Mouse (Mus musculus): Measurements from ENCODE around the gene Fam204a. TPM values are rescaled to one million over a fixed set of nuclear protein-coding genes. Genes with fewer than 3 reads are reported as not detected.
A peak's percentile ranks its signal among the peaks of the same experiment; 100 is the strongest.

Fam204a gene
- polyA plus RNA-seq, 1 experiment: 31.6 TPM

DNA sequence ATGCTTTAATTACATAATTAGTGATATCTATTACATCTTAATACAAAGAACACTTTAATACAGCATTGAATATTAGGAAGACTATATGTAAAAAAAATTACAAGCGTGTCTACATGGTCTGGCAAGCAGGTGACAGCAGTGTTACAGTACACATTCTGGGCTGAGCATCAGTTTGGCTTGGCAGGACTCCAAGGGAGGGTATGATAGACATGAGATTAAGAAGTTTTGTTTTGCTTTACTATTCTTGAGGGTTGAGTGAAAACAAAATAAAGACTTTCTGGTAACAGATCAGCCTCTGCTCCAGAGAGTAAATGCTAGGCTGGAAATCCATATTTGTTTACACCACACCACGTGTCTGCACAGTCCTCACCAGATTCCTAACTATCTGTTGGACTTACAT, 8.5 kb downstream of the Fam204a start:
- peak; percentile 74 for DNase-seq (ENCODE audit: low read depth)
- TF ChIP-seq CTCF (IDR thresholded peaks at IDR 0.05; ENCODE audit: borderline replicate concordance, extremely low read depth, insufficient read depth, insufficient read length) (no peak), POLR2A (IDR thresholded peaks at IDR 0.05; ENCODE audit: borderline replicate concordance, extremely low read depth, insufficient read depth, insufficient read length, poor library complexity, severe bottlenecking) (no peak)

DNA sequence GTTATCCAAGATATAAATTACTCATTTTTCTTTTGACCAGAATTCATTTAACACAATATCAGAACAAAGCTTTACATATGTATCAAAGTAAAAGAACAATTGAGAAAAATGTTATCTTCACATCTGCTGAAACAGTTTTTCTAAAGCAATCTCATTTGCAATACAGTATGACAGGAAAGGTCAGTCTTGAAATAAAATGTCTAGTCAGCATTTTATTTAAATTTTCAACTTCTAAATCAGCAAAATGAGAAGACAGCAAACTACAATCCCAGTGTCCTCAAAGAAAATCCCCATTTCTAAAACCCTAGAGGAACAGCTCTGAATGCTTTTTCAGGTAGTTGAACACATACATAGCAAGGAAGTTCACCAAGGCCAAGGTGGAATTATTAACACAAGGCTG, 18.3 kb downstream of the Fam204a start:
- no peak for DNase-seq (ENCODE audit: low read depth)
- TF ChIP-seq CTCF (IDR thresholded peaks at IDR 0.05; ENCODE audit: borderline replicate concordance, extremely low read depth, insufficient read depth, insufficient read length) (no peak), POLR2A (IDR thresholded peaks at IDR 0.05; ENCODE audit: borderline replicate concordance, extremely low read depth, insufficient read depth, insufficient read length, poor library complexity, severe bottlenecking) (no peak)

DNA sequence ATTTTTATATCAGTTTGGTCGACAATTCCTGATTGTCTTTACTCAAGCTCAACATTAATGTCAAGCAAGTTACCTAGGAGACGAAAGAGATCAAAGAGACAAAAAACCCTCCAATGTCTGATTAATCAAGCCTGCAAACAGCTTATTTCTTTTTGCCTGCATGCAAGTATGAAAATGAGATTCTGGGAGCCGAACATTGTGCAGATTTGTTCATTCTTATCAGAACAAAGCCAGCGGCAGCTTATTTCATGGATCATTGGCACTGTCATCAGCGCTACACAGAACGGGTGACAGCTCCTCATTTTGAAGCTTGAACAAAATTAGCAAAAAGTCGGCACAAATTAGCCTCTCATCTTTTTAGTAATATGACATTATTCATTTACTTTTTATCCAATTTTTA, 22.3 kb downstream of the Fam204a start:
- no peak for TF ChIP-seq CTCF (IDR thresholded peaks at IDR 0.05; ENCODE audit: borderline replicate concordance, extremely low read depth, insufficient read depth, insufficient read length)
- no peak for TF ChIP-seq POLR2A (IDR thresholded peaks at IDR 0.05; ENCODE audit: borderline replicate concordance, extremely low read depth, insufficient read depth, insufficient read length, poor library complexity, severe bottlenecking)
- DNase-seq (ENCODE audit: low read depth): peak; percentile 85

DNA sequence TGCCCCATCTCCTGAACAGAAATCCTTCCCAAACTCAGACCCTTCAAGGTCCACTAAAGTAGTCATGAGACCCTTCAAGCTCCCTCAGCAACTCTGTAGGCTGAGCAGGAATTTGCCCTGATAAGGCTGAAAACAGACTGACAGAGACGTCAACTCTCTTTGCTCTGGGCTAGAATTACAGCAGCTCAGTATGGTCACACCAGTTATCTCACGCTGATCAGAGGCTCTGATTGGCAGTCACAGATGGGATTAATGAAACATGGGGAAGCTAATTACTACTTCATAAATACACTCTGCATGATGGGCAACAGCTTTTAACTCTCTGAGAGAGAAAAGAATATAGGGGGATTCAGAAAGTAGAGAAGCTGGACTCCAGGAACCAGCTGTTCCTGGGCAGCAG, 26.2 kb downstream of the Fam204a start:
- DNase-seq (ENCODE audit: low read depth): peak; percentile 76
- TF ChIP-seq POLR2A (IDR thresholded peaks at IDR 0.05; ENCODE audit: borderline replicate concordance, extremely low read depth, insufficient read depth, insufficient read length, poor library complexity, severe bottlenecking): no peak
- TF ChIP-seq CTCF (IDR thresholded peaks at IDR 0.05; ENCODE audit: borderline replicate concordance, extremely low read depth, insufficient read depth, insufficient read length): no peak

DNA sequence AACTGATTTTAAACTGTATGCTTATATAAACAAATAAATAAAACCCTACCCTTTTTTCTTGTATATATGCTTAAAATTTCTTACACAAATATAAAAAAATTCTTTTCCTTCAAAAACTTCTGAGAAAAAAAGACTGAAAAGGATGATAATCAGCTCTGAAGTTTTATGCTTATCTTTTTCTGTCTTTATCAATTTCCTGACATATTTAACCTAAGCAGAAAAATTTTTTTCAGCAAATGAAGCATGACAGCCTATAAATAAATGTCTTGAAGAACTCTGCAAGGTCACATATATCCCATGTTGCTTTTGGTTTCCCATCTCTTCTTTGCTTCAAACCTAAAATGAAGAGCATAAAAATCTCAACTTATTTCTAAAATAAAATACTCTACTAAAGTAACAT, 27.3 kb downstream of the Fam204a start:
- TF ChIP-seq POLR2A (IDR thresholded peaks at IDR 0.05; ENCODE audit: borderline replicate concordance, extremely low read depth, insufficient read depth, insufficient read length, poor library complexity, severe bottlenecking) (no peak), CTCF (IDR thresholded peaks at IDR 0.05; ENCODE audit: borderline replicate concordance, extremely low read depth, insufficient read depth, insufficient read length) (no peak)
- DNase-seq (ENCODE audit: low read depth): no peak

DNA sequence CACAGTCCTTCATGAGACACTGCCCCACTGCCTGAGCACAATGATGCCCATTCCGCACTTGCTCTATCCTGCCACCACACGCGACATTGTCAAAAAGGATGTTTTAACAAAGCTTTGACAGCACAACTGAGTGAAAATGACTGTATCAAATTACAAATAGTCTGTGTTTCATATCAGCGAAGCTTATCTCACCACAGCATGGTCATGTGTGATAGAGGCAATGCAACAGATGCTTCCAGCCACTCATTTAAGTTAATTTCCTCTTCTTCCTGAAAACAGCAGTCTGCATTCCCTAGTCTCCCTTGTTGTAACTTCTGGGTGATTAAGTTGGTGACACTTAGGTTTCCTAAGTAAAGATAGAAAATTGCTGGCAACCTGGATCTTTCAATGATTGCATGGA, 33.7 kb downstream of the Fam204a start:
- no peak for TF ChIP-seq CTCF (IDR thresholded peaks at IDR 0.05; ENCODE audit: borderline replicate concordance, extremely low read depth, insufficient read depth, insufficient read length)
- no peak for DNase-seq (ENCODE audit: low read depth)

DNA sequence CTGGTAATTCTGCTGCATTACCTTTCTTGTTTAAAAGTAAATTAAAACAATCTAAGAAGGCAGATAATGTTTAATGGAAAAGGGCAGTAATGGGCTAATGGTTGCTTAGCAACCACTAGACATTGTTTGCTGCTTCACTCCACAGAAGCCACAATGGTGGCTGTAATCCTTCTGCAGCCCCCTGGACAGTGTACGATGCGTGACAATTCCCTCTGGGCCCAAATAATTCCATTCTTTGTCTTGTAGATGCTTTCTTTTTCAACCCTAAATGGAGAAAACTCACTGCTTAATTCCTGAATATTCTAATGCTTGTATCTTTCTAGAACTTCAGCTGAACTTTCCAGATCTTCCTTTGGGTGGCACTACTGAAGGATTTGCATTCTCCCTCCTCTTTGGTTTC, 37.3 kb downstream of the Fam204a start:
- TF ChIP-seq CTCF (IDR thresholded peaks at IDR 0.05; ENCODE audit: borderline replicate concordance, extremely low read depth, insufficient read depth, insufficient read length) (no peak), POLR2A (IDR thresholded peaks at IDR 0.05; ENCODE audit: borderline replicate concordance, extremely low read depth, insufficient read depth, insufficient read length, poor library complexity, severe bottlenecking) (no peak)

DNA sequence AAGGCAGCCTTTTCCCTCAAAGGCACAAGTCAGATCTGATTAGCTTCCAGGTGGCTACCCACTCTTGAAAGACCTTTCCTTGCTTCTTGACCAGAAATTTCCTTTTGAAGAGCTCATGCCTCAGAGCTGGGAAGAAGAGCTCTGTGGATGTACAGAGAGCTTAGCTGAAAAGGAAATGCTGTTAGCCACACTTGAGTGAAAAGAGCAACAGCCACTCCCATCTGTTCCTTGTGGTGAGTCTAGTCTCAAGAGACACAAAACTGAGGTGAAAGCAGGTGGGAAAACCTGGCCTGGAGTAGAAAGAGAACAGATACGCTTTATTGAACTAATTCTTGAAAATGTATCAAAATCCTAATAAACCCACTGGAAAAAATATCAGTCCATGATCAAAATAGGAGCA, 43.6 kb downstream of the Fam204a start:
- DNase-seq (ENCODE audit: low read depth): peak; percentile 46
- TF ChIP-seq POLR2A (IDR thresholded peaks at IDR 0.05; ENCODE audit: borderline replicate concordance, extremely low read depth, insufficient read depth, insufficient read length, poor library complexity, severe bottlenecking): no peak
- TF ChIP-seq CTCF (IDR thresholded peaks at IDR 0.05; ENCODE audit: borderline replicate concordance, extremely low read depth, insufficient read depth, insufficient read length): no peak

More for the DNA sequence above, 37.3 kb downstream of the Fam204a start:
- peak; percentile 35 for DNase-seq (ENCODE audit: low read depth)

DNA sequence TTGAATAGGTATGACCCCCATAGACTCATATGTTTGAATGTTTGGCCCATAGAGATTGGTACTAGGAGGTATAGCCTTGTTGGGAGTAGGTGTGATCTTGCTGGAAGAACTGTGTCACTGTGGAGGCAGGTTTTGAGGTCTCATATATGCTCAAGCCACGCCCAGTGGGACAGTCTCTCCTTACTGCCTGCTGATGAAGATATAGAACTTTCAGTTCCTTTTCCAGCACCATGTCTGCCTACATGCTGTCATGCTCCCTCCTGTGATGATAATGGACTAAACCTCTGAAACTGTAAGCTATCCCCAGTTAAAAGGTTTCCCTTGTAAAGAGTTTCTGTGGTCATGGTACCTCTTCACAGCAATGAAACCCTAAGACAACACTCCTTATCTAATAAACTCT, 44.3 kb downstream of the Fam204a start:
- DNase-seq (ENCODE audit: low read depth): no peak
- TF ChIP-seq CTCF (IDR thresholded peaks at IDR 0.05; ENCODE audit: borderline replicate concordance, extremely low read depth, insufficient read depth, insufficient read length): no peak
- TF ChIP-seq POLR2A (IDR thresholded peaks at IDR 0.05; ENCODE audit: borderline replicate concordance, extremely low read depth, insufficient read depth, insufficient read length, poor library complexity, severe bottlenecking): no peak

DNA sequence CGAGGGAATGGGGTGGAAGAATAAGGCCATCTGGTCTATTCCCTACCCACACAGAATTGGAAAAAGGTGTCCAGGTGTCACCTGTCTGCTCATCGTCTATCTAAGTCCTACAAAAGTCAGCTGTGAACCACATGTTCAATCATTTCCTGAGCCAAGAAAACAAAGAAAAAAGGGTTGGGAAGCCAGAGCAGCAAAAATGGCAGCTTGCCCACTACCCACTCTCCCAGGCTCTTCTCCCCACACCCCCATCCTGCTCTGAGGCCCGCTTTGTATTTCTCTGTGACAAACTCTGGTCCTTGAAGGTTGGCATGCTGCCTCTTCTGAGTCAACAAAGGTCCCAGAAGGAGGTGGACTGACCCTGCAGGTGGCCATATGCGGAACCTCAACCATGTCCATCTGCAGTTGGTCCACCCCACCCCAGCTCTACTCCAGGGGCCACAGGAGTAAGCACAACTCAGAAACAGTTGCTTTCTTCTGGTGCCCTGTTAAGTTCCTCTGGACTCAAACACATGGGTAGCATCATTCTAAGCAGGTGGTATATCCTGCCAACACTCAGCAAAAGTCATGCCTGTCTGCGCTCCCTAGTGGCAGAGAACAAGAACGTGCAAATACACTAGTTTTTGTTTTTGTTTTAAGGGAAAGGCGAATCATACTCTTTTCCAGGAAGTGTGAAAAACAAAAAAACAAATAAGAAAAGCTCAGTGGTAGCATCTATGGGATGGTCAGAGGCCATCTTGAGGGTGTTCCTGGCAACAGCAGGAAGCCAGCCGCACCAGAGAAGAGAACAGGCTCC, 47.5 kb downstream of the Fam204a start:
- peak; percentile 28 for DNase-seq (ENCODE audit: low read depth)
- TF ChIP-seq CTCF (IDR thresholded peaks at IDR 0.05; ENCODE audit: borderline replicate concordance, extremely low read depth, insufficient read depth, insufficient read length) (no peak), POLR2A (IDR thresholded peaks at IDR 0.05; ENCODE audit: borderline replicate concordance, extremely low read depth, insufficient read depth, insufficient read length, poor library complexity, severe bottlenecking) (no peak)

DNA sequence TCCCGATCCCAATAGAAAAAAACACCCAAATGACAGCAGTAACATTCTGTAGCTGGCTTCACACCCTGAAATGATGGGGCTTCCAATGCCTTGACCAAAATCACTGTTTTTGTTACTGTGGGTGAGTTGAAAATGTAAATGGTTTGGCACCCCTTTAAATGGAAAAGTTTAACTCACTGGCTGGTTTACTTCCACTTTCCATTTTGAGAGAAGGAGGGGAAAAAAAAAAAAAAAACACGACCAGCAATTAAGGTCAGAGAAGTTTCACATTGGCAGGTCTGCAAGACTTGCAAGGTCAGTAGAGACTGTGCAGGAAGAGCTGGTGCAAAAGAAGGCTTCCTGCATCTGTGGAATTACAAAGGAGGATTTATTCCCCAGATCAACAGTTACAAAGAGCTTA, 61.1 kb downstream of the Fam204a start:
- TF ChIP-seq CTCF (IDR thresholded peaks at IDR 0.05; ENCODE audit: borderline replicate concordance, extremely low read depth, insufficient read depth, insufficient read length): no peak
- TF ChIP-seq POLR2A (IDR thresholded peaks at IDR 0.05; ENCODE audit: borderline replicate concordance, extremely low read depth, insufficient read depth, insufficient read length, poor library complexity, severe bottlenecking): no peak
- no peak for DNase-seq (ENCODE audit: low read depth)

DNA sequence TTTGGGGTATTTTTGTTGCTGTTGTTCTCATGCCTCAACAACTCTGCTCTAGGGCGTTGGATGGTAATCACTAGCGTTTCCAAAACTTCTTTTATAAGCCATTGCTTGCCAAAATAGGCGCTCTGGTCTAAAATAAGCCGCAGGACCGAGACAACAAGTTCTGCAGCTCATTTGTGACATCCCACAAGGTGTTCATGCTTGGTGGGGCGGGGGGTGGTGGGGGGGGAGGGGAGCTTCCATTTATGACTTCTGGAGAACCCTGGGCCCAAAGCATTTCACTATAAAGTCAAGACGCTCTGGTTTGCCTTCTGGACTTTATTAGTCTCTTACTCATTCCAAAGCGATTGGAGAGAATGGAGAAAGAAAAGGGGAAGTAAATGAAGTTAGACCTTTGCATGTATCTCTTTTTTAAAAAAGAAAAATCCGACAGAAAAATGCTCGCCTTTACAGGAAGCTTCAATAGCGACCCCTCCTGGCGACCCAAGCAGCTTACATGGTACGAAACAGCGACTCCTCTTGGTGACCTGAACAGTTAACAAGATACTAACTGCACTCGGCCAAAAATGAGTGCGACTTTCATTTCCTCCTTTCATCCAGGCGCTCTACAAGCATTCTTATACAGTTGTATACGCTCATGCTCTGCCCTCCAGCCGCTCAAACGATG, 65.8 kb downstream of the Fam204a start:
- DNase-seq (ENCODE audit: low read depth): peak; percentile 82
- TF ChIP-seq POLR2A (IDR thresholded peaks at IDR 0.05; ENCODE audit: borderline replicate concordance, extremely low read depth, insufficient read depth, insufficient read length, poor library complexity, severe bottlenecking): no peak
- TF ChIP-seq CTCF (IDR thresholded peaks at IDR 0.05; ENCODE audit: borderline replicate concordance, extremely low read depth, insufficient read depth, insufficient read length): peak; percentile 80
